Mouse (Mus musculus): ENCODE measurements around the gene Irf8.
"Not testable (repeated sequence)": the region's sequence is repeated elsewhere in the genome, so short reads cannot be mapped to it uniquely, and the experiment has no call there.

Irf8 gene

GRCm38 (mm10) chr8:120795944-120796635 lies 59.9 kb downstream of the Irf8 start:
- peak; percentile 84 for DNase-seq (ENCODE audit: low read depth, low spot score)

GRCm38 (mm10) chr8:120797019-120797727 lies 61.0 kb downstream of the Irf8 start:
- DNase-seq (ENCODE audit: low read depth, low spot score) = no peak

GRCm38 (mm10) chr8:120800308-120800865 lies 64.2 kb downstream of the Irf8 start:
- DNase-seq (ENCODE audit: low read depth, low spot score) = no peak

- DNase-seq (ENCODE audit: low read depth, low spot score) = not testable (repeated sequence)
Measured at GRCm38 (mm10) chr8:120803661-120804375, 67.7 kb downstream of the Irf8 start.

GRCm38 (mm10) chr8:120804741-120805140 lies 68.6 kb downstream of the Irf8 start:
- DNase-seq (ENCODE audit: low read depth, low spot score) = no peak

All from skeletal muscle tissue, adult 2 months (tissue).